Mouse (Mus musculus) bone marrow, adult 2 months (tissue): Measurements from ENCODE around the gene H2-M9. TPM values are rescaled to one million over a fixed set of nuclear protein-coding genes. Genes with fewer than 3 reads are reported as not detected.

ENCODE experiments used
- H3K27ac ChIP-seq: fragments of 200-500 bp; 2 replicates; pipeline ENCODE4 v1.5.1; 2012; ENCODE audit warnings: low read depth, mild to moderate bottlenecking, control low read depth, inconsistent platforms, low read length; ENCODE audit not compliant: control insufficient read depth, poor library complexity, insufficient read depth
- H3K4me1 ChIP-seq: fragments of 200-500 bp; 2 replicates; pipeline ENCODE4 v1.6.1; 2011; ENCODE audit warnings: low read length; ENCODE audit not compliant: control insufficient read depth, insufficient read depth
- H3K4me3 ChIP-seq: fragments of 200-500 bp; replicated peaks from 2 replicates; pipeline ENCODE3; 2011; ENCODE audit warnings: mild to moderate bottlenecking, low read depth, low read length, control low read depth; ENCODE audit not compliant: control insufficient read depth
- CTCF ChIP-seq: fragments of 200-500 bp; IDR thresholded peaks from 2 replicates; pipeline ENCODE4 v1.5.1; 2011; ENCODE audit warnings: low read length, control low read depth; ENCODE audit not compliant: control insufficient read depth, insufficient read depth
- POLR2A ChIP-seq: fragments of 200-500 bp; IDR thresholded peaks from 2 replicates; pipeline ENCODE4 v1.6.1; 2011; ENCODE audit warnings: low read depth, mild to moderate bottlenecking, control low read depth, low read length, borderline replicate concordance; ENCODE audit not compliant: control insufficient read depth
- WGBS: fragments of 180-500 bp; shearing (Covaris S2); methylation state at CpG from one replicate; pipeline ENCODE4 v1.1.7; 2018; 5-methylcytosine and 5-hydroxymethylcytosine counted together
- polyA plus RNA-seq: library from polyadenylated mRNA; stranded (reverse); fragments of >200 nt; gene quantifications from 2 replicates; pipeline ENCODE4 v1.2.4, GENCODE M21; 2011; ENCODE audit warnings: low replicate concordance; ENCODE audit not compliant: missing spikeins, insufficient read depth, insufficient read length

The H2-M9 gene
- polyA plus RNA-seq, result not detected in 2 replicates

DNA sequence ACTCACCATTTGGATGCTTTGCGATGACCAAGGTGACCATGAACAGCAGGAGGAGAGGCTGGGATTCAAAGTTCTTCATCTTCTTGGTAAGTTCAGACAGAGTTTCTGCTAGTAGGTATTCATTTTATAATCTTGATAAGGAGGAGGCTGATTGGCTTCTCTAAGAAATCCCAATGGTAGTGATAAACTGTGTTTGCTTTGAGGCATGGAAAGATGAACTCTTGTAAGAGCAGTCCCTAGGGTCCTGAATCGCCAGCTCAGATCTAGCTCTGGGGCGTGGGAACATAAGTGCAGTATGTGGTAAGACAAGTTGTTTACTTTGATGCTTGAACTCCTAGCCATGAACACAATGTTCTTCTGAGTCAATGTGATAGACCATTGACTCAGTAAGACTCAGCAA, at the start of gene H2-M9:
TSS of gene H2-M9 (minus strand) at position 101 of the 400 bp plus-strand sequence.
- Histone ChIP-seq H3K4me1 (no peaks in the 10 kb centered on the region), H3K4me3 (no peak within 1 kb of the TSS), H3K27ac (no peak within 1 kb of the TSS)
- 84% methylated on average over 3 of the region's 3 CpGs for WGBS
- TF ChIP-seq POLR2A (no peak), CTCF (no peak)

DNA sequence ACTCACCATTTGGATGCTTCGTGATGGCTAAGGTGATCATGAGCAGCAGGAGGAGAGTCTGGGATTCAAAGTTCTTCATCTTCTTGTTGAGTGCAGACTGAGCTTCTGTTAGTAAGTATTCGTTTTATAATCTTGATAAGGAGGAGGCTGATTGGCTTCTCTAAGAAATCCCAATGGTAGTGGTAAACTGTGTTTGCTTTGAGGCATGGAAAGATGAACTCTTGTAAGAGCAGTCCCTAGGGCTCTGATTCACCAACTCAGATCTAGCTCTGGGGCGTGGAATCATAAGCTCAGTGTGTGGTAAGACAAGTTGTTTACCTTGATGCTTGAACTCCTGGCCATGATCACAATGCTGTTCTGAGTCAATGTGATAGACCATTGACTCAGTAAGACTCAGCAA, 29.7 kb upstream of the H2-M9 start, which contains the start of gene H2-M1:
TSS of gene H2-M1 (minus strand) at position 101 of the 400 bp plus-strand sequence.
- Histone ChIP-seq H3K4me1 (no peaks in the 10 kb centered on the region), H3K27ac (no peak within 1 kb of the TSS), H3K4me3 (no peak within 1 kb of the TSS)
- 58% methylated on average over 3 of the region's 3 CpGs for WGBS
- TF ChIP-seq POLR2A (no peak), CTCF (no peak)

Other genes with a start within 250 kb of the H2-M9 start
- not detected in 2 replicates for gene H2-M10.4, start 180.3 kb downstream of the H2-M9 start, polyA plus RNA-seq
- not detected in 2 replicates for gene H2-M11, start 95.6 kb downstream of the H2-M9 start, polyA plus RNA-seq
- gene H2-M1, start 29.6 kb upstream of the H2-M9 start, polyA plus RNA-seq, result not detected in 2 replicates
- not detected in 2 replicates for gene H2-M10.5, start 130.2 kb upstream of the H2-M9 start, polyA plus RNA-seq
- not detected in 2 replicates for gene H2-M10.6, start 169.5 kb upstream of the H2-M9 start, polyA plus RNA-seq
- gene Trim26, start 194.5 kb upstream of the H2-M9 start, polyA plus RNA-seq, result 20.9 and 39.6 TPM in 2 replicates
- gene Trim15, start 224.5 kb upstream of the H2-M9 start, polyA plus RNA-seq, result 1.6 TPM in 1 of 2 replicates, not detected in the other
- gene Trim10, start 226.9 kb upstream of the H2-M9 start, polyA plus RNA-seq, result 108 and 159 TPM in 2 replicates
- not detected in 2 replicates for gene Trim40, start 247.5 kb upstream of the H2-M9 start, polyA plus RNA-seq